Comparison of ENCODE assay signal across 7 mouse cellular contexts in genomic region chr2:91922586-91923414, GRCm38 (mm10). TPM values are rescaled to one million over a fixed set of nuclear protein-coding genes. Genes with fewer than 3 reads are reported as not detected.
DNase-seq lines count a peak whose midpoint lies in the region; ATAC-seq and TF ChIP-seq lines count a peak whose summit lies in the region.

No protein-coding gene starts in this region.

- peak overlapping the region; percentile 43 for H3K4me3 ChIP-seq in lung, postnatal 0 days (ENCODE audit: low read depth, low read length)
- H3K4me3 ChIP-seq in embryonic facial prominence, embryonic 12.5 days, result peak overlapping the region; percentile 60
- H3K4me3 ChIP-seq in hindbrain, postnatal 0 days (ENCODE audit: low read length), result peak overlapping the region; percentile 57
- peak overlapping the region; percentile 39 for H3K4me3 ChIP-seq in neural tube, embryonic 11.5 days (ENCODE audit: low read depth, low read length)

- 2% methylated on average over 36 of the region's 37 CpGs for WGBS in lung, postnatal 0 days
- 2% methylated on average over 37 of the region's 37 CpGs for WGBS in embryonic facial prominence, embryonic 12.5 days
- 2% methylated on average over 35 of the region's 37 CpGs for WGBS in hindbrain, postnatal 0 days
- WGBS in neural tube, embryonic 11.5 days, result 3% methylated on average over 31 of the region's 37 CpGs

- peaks cover 36% of the 10 kb centered on the region for H3K27me3 ChIP-seq in lung, postnatal 0 days (replicated peaks; ENCODE audit: insufficient read depth, low read length)
- H3K27me3 ChIP-seq in embryonic facial prominence, embryonic 12.5 days, result peaks cover 52% of the 10 kb centered on the region
- peaks cover 13% of the 10 kb centered on the region; the same call in 1 of the 2 replicates for H3K27me3 ChIP-seq in hindbrain, postnatal 0 days (ENCODE audit: insufficient read depth, low read length)
- H3K27me3 ChIP-seq in neural tube, embryonic 11.5 days (ENCODE audit: control insufficient read depth, insufficient read depth, low read length), result peaks cover 35% of the 10 kb centered on the region

- H3K9me3 ChIP-seq in lung, postnatal 0 days (ENCODE audit: low read length), result no peaks in the 10 kb centered on the region
- H3K9me3 ChIP-seq in embryonic facial prominence, embryonic 12.5 days, result no peaks in the 10 kb centered on the region
- no peaks in the 10 kb centered on the region for H3K9me3 ChIP-seq in hindbrain, postnatal 0 days (ENCODE audit: low read length)
- no peaks in the 10 kb centered on the region for H3K9me3 ChIP-seq in neural tube, embryonic 11.5 days (ENCODE audit: control insufficient read depth, low read length)

- no peak for DNase-seq in lung, postnatal 0 days (ENCODE audit: low spot score)
- DNase-seq in lung, postnatal 25 days (ENCODE audit: low spot score), result no peak
- no peak for DNase-seq in hindbrain, postnatal 0 days (ENCODE audit: low spot score)
- peak; percentile 29 for DNase-seq in neural tube, embryonic 11.5 days (ENCODE audit: low spot score)
- no peak for DNase-seq in left cerebral cortex, postnatal 25 days (ENCODE audit: low spot score in 2 of 2)
- no peak for DNase-seq in kidney, postnatal 14 days

- peaks cover 12% of the 10 kb centered on the region for H3K4me1 ChIP-seq in lung, postnatal 0 days (ENCODE audit: insufficient read depth, low read depth, low read length)
- peaks cover 18% of the 10 kb centered on the region; the same call in 1 of the 2 replicates for H3K4me1 ChIP-seq in embryonic facial prominence, embryonic 12.5 days
- peaks cover 5% of the 10 kb centered on the region; the same call in 1 of the 2 replicates for H3K4me1 ChIP-seq in hindbrain, postnatal 0 days (ENCODE audit: insufficient read depth, low read length)
- peaks cover 7% of the 10 kb centered on the region; the same call in 1 of the 2 replicates for H3K4me1 ChIP-seq in neural tube, embryonic 11.5 days (ENCODE audit: control insufficient read depth, insufficient read depth, low read length)

- H3K36me3 ChIP-seq in lung, postnatal 0 days (ENCODE audit: insufficient read depth, low read length), result peaks cover 7% of the 10 kb centered on the region; the same call in 1 of the 2 replicates
- peaks cover 10% of the 10 kb centered on the region for H3K36me3 ChIP-seq in embryonic facial prominence, embryonic 12.5 days
- H3K36me3 ChIP-seq in hindbrain, postnatal 0 days (ENCODE audit: insufficient read depth, low read length), result peaks cover 8% of the 10 kb centered on the region
- peaks cover 1% of the 10 kb centered on the region for H3K36me3 ChIP-seq in neural tube, embryonic 11.5 days (ENCODE audit: control insufficient read depth, insufficient read depth, low read length)

- ATAC-seq in lung, postnatal 0 days, result no peak
- no peak for ATAC-seq in embryonic facial prominence, embryonic 12.5 days (ENCODE audit: insufficient number of reproducible peaks, insufficient read depth, low FRiP score, low TSS enrichment)
- ATAC-seq in hindbrain, postnatal 0 days, result no peak
- no peak for ATAC-seq in neural tube, embryonic 11.5 days (ENCODE audit: insufficient read depth, low FRiP score, low TSS enrichment)

- no peak for TF ChIP-seq EP300 in lung, postnatal 0 days (IDR thresholded peaks at IDR 0.05)

- TF ChIP-seq CTCF in lung, postnatal 0 days (IDR thresholded peaks at IDR 0.05), result no peak
- TF ChIP-seq CTCF in hindbrain, postnatal 0 days (IDR thresholded peaks at IDR 0.05; ENCODE audit: low read depth), result no peak

- no peak overlapping the region for H3K9ac ChIP-seq in lung, postnatal 0 days (replicated peaks; ENCODE audit: low read depth)
- no peak overlapping the region for H3K9ac ChIP-seq in embryonic facial prominence, embryonic 12.5 days
- H3K9ac ChIP-seq in hindbrain, postnatal 0 days (replicated peaks; ENCODE audit: low read length), result peak overlapping the region; percentile 45; the same call in 1 of the 2 replicates
- no peak overlapping the region for H3K9ac ChIP-seq in neural tube, embryonic 11.5 days (ENCODE audit: low read length)

- H3K27ac ChIP-seq in lung, postnatal 0 days (ENCODE audit: low read length), result no peak overlapping the region
- H3K27ac ChIP-seq in embryonic facial prominence, embryonic 12.5 days, result no peak overlapping the region
- no peak overlapping the region for H3K27ac ChIP-seq in hindbrain, postnatal 0 days
- H3K27ac ChIP-seq in neural tube, embryonic 11.5 days (ENCODE audit: low read depth, low read length), result no peak overlapping the region

- intact Hi-C loops in left cerebral cortex, postnatal 25 days (cut with DNase I), result loop anchor here (2.0 kb wide), 1 partner anchor 212 kb away; the partner anchor contains the start of genes Atg13 and Harbi1

- peak overlapping the region; percentile 69 for H3K4me2 ChIP-seq in lung, postnatal 0 days (replicated peaks; ENCODE audit: low read depth, low read length)
- peak overlapping the region; percentile 91 for H3K4me2 ChIP-seq in embryonic facial prominence, embryonic 12.5 days (replicated peaks)
- H3K4me2 ChIP-seq in hindbrain, postnatal 0 days (ENCODE audit: low read depth, low read length), result peak overlapping the region; percentile 88
- peak overlapping the region; percentile 64 for H3K4me2 ChIP-seq in neural tube, embryonic 11.5 days (ENCODE audit: low read depth)

RNA-seq across cellular contexts. Expression of gene Chrm4, which starts 4.2 kb away (rescaled TPM):
- 0.12 and 0.16 TPM in 2 replicates for polyA plus RNA-seq in lung, postnatal 0 days (2015; fragmentation: Nextera tagmentation; extraction: Ambion mirVana)
- 0.65 and 1.2 TPM in 2 replicates for polyA plus RNA-seq in embryonic facial prominence, embryonic 12.5 days (2016; fragmentation: Nextera tagmentation; extraction: Ambion mirVana)
- 3.3 and 4.4 TPM in 2 replicates for total RNA-seq in hindbrain, postnatal 0 days (2014; rRNA removed)
- 0.75 and 0.93 TPM in 2 replicates for polyA plus RNA-seq in hindbrain, postnatal 0 days (2015; fragmentation: Nextera tagmentation; extraction: Ambion mirVana)
- polyA plus RNA-seq in neural tube, embryonic 11.5 days (2014; fragmentation: Nextera tagmentation; extraction: Ambion mirVana), result 0.45 and 0.53 TPM in 2 replicates
- total RNA-seq in left cerebral cortex, postnatal 25 days (2021), result 10 to 100 TPM; 41.6 to 55.1 TPM

RNA-seq across cellular contexts. Expression of gene Mdk, which starts 9.3 kb away (rescaled TPM):
- 101 and 104 TPM in 2 replicates for polyA plus RNA-seq in lung, postnatal 0 days (2015; fragmentation: Nextera tagmentation; extraction: Ambion mirVana)
- 1,900 and 1,964 TPM in 2 replicates for polyA plus RNA-seq in embryonic facial prominence, embryonic 12.5 days (2016; fragmentation: Nextera tagmentation; extraction: Ambion mirVana)
- total RNA-seq in hindbrain, postnatal 0 days (2014; rRNA removed), result 54.9 and 78.4 TPM in 2 replicates
- 167 and 171 TPM in 2 replicates for polyA plus RNA-seq in hindbrain, postnatal 0 days (2015; fragmentation: Nextera tagmentation; extraction: Ambion mirVana)
- 1,127 and 1,214 TPM in 2 replicates for polyA plus RNA-seq in neural tube, embryonic 11.5 days (2014; fragmentation: Nextera tagmentation; extraction: Ambion mirVana)
- 10 to 100 TPM; 18.3 to 19.6 TPM for total RNA-seq in left cerebral cortex, postnatal 25 days (2021)

RNA-seq across cellular contexts. Expression of gene Gm9821, which starts 22.7 kb away (rescaled TPM):
- polyA plus RNA-seq in lung, postnatal 0 days (2015; fragmentation: Nextera tagmentation; extraction: Ambion mirVana), result 0.14 and 0.35 TPM in 2 replicates
- 0.36 and 0.73 TPM in 2 replicates for polyA plus RNA-seq in embryonic facial prominence, embryonic 12.5 days (2016; fragmentation: Nextera tagmentation; extraction: Ambion mirVana)
- total RNA-seq in hindbrain, postnatal 0 days (2014; rRNA removed), result not detected in 2 replicates
- polyA plus RNA-seq in hindbrain, postnatal 0 days (2015; fragmentation: Nextera tagmentation; extraction: Ambion mirVana), result 0.08 TPM in 1 of 2 replicates, not detected in the other
- polyA plus RNA-seq in neural tube, embryonic 11.5 days (2014; fragmentation: Nextera tagmentation; extraction: Ambion mirVana), result 0.37 and 0.58 TPM in 2 replicates
- total RNA-seq in left cerebral cortex, postnatal 25 days (2021), result not detected

RNA-seq across cellular contexts. Expression of gene Dgkz, which starts 52.9 kb away (rescaled TPM):
- polyA plus RNA-seq in lung, postnatal 0 days (2015; fragmentation: Nextera tagmentation; extraction: Ambion mirVana), result 50.7 and 54.0 TPM in 2 replicates
- 39.1 and 40.8 TPM in 2 replicates for polyA plus RNA-seq in embryonic facial prominence, embryonic 12.5 days (2016; fragmentation: Nextera tagmentation; extraction: Ambion mirVana)
- total RNA-seq in hindbrain, postnatal 0 days (2014; rRNA removed), result 150 and 163 TPM in 2 replicates
- 40.7 and 41.2 TPM in 2 replicates for polyA plus RNA-seq in hindbrain, postnatal 0 days (2015; fragmentation: Nextera tagmentation; extraction: Ambion mirVana)
- 34.6 and 37.7 TPM in 2 replicates for polyA plus RNA-seq in neural tube, embryonic 11.5 days (2014; fragmentation: Nextera tagmentation; extraction: Ambion mirVana)
- 100 to 1,000 TPM; 556 to 558 TPM for total RNA-seq in left cerebral cortex, postnatal 25 days (2021)
